Mouse (Mus musculus): ENCODE results near the gene Iqcn. TPM values are rescaled to one million over a fixed set of nuclear protein-coding genes. Genes with fewer than 3 reads are reported as not detected.

The Iqcn gene
- under 1 TPM in 1 of 2 experiments, not detected in 1; 0.19 TPM for total RNA-seq (2021)

GRCm38 (mm10) chr8:70703287-70703686, at the start of gene Iqcn:
Gene Iqcn (plus strand): TSS chr8:70703457.
- DNase-seq (ENCODE audit: extremely low spot score in 1 of 2, low spot score in 2 of 2) = no peak
- intact Hi-C loops (cut with DNase I) = no loop called here

- intact Hi-C loops (cut with DNase I) = no loop called here
- DNase-seq (ENCODE audit: extremely low spot score in 1 of 2, low spot score in 2 of 2) = no peak
These were observed 49.1 kb upstream of the Iqcn start for GRCm38 (mm10) chr8:70654121-70654520.

GRCm38 (mm10) chr8:70655469-70655868, 47.8 kb upstream of the Iqcn start:
- intact Hi-C loops (cut with DNase I) = no loop called here
- DNase-seq (ENCODE audit: extremely low spot score in 1 of 2, low spot score in 2 of 2) = no peak

GRCm38 (mm10) chr8:70656193-70656790, 47.0 kb upstream of the Iqcn start:
- intact Hi-C loops (cut with DNase I) = no loop called here
- DNase-seq (ENCODE audit: extremely low spot score in 1 of 2, low spot score in 2 of 2) = no peak

GRCm38 (mm10) chr8:70657214-70657613, 46.0 kb upstream of the Iqcn start:
- DNase-seq (ENCODE audit: extremely low spot score in 1 of 2, low spot score in 2 of 2) = no peak
- intact Hi-C loops (cut with DNase I) = no loop called here

- DNase-seq (ENCODE audit: extremely low spot score in 1 of 2, low spot score in 2 of 2) = no peak
- intact Hi-C loops (cut with DNase I) = no loop called here
These were observed 45.5 kb upstream of the Iqcn start for GRCm38 (mm10) chr8:70657739-70658138.

- intact Hi-C loops (cut with DNase I) = no loop called here
- DNase-seq (ENCODE audit: extremely low spot score in 1 of 2, low spot score in 2 of 2) = no peak
These were observed 44.2 kb upstream of the Iqcn start for GRCm38 (mm10) chr8:70658897-70659603.

- peak; percentile 69 to 93 for DNase-seq (ENCODE audit: extremely low spot score in 1 of 2, low spot score in 2 of 2)
- intact Hi-C loops (cut with DNase I) = no loop called here
These were observed 43.5 kb upstream of the Iqcn start for GRCm38 (mm10) chr8:70659604-70660272.

- peak in 1 of 2 experiments; percentile 47 for DNase-seq (ENCODE audit: extremely low spot score in 1 of 2, low spot score in 2 of 2)
- intact Hi-C loops (cut with DNase I) = no loop called here
These were observed 43.0 kb upstream of the Iqcn start, which contains the start of gene Pgpep1 for GRCm38 (mm10) chr8:70660273-70660725. Gene Pgpep1 (minus strand): TSS chr8:70660388.

GRCm38 (mm10) chr8:70663691-70664090, 39.6 kb upstream of the Iqcn start:
- intact Hi-C loops (cut with DNase I) = no loop called here
- no peak for DNase-seq (ENCODE audit: extremely low spot score in 1 of 2, low spot score in 2 of 2)

GRCm38 (mm10) chr8:70664631-70665030, 38.6 kb upstream of the Iqcn start:
- intact Hi-C loops (cut with DNase I) = loop anchor here (5.0 kb wide), 1 partner anchor 47 kb away; the partner anchor contains the start of gene Lrrc25
- DNase-seq (ENCODE audit: extremely low spot score in 1 of 2, low spot score in 2 of 2) = no peak

- no peak for DNase-seq (ENCODE audit: extremely low spot score in 1 of 2, low spot score in 2 of 2)
- intact Hi-C loops (cut with DNase I) = loop anchor here (5.0 kb wide), 1 partner anchor 48 kb away; the partner anchor contains the start of gene Lrrc25
These were observed 37.7 kb upstream of the Iqcn start for GRCm38 (mm10) chr8:70665599-70665998.

GRCm38 (mm10) chr8:70667071-70667470, 36.2 kb upstream of the Iqcn start:
- DNase-seq (ENCODE audit: extremely low spot score in 1 of 2, low spot score in 2 of 2) = peak in 1 of 2 experiments; percentile 53
- intact Hi-C loops (cut with DNase I) = loop anchor here (5.0 kb wide), 1 partner anchor 50 kb away; the partner anchor contains the start of gene Lrrc25

- intact Hi-C loops (cut with DNase I) = no loop called here
- DNase-seq (ENCODE audit: extremely low spot score in 1 of 2, low spot score in 2 of 2) = peak in 1 of 2 experiments; percentile 65
These were observed 31.5 kb upstream of the Iqcn start for GRCm38 (mm10) chr8:70671615-70672324.

GRCm38 (mm10) chr8:70672325-70673078, 30.8 kb upstream of the Iqcn start:
- intact Hi-C loops (cut with DNase I) = loop anchor here (1.0 kb wide), 1 partner anchor 28 kb away; no protein-coding TSS in a partner anchor
- DNase-seq (ENCODE audit: extremely low spot score in 1 of 2, low spot score in 2 of 2) = no peak

- intact Hi-C loops (cut with DNase I) = loop anchor here (1.0 kb wide), 1 partner anchor 27 kb away; no protein-coding TSS in a partner anchor
- DNase-seq (ENCODE audit: extremely low spot score in 1 of 2, low spot score in 2 of 2) = peak; percentile 97 to 98
These were observed 30.0 kb upstream of the Iqcn start, which contains the start of gene Lsm4 for GRCm38 (mm10) chr8:70673079-70673856. Gene Lsm4 (plus strand): TSS chr8:70673248.

GRCm38 (mm10) chr8:70674109-70674508, 29.1 kb upstream of the Iqcn start:
- DNase-seq (ENCODE audit: extremely low spot score in 1 of 2, low spot score in 2 of 2) = no peak
- intact Hi-C loops (cut with DNase I) = no loop called here

Measured in left cerebral cortex, postnatal 10 days (tissue).